Mouse (Mus musculus) thymus, postnatal 25 days (tissue): Measurements from ENCODE around the gene Gab2.

Source experiments
- DNase-seq: peaks from one replicate; pipeline ENCODE4 v3.0.0; 2022

Gene Gab2

DNA sequence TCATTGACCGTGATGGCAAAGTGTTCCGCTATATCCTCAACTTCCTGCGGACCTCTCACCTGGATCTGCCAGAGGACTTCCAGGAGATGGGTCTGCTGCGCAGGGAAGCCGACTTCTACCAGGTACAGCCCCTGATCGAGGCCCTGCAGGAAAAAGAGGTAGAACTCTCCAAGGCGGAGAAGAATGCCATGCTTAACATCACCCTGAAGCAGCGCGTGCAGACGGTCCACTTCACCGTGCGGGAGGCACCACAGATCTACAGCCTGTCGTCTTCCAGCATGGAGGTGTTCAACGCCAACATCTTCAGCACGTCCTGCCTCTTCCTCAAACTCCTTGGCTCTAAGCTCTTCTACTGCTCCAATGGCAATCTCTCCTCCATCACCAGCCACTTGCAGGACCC lies 266.1 kb downstream of the Gab2 start:
- no peak for DNase-seq

- DNase-seq, result no peak
Observed at GRCm38 (mm10) chr7:97348318-97348717, 266.9 kb downstream of the Gab2 start.

- DNase-seq, result no peak
Observed at GRCm38 (mm10) chr7:97348836-97349235, 267.4 kb downstream of the Gab2 start.

GRCm38 (mm10) chr7:97349438-97349837 lies 268.1 kb downstream of the Gab2 start:
- no peak for DNase-seq

- no peak for DNase-seq
Observed at GRCm38 (mm10) chr7:97350891-97351290, 269.5 kb downstream of the Gab2 start.

DNA sequence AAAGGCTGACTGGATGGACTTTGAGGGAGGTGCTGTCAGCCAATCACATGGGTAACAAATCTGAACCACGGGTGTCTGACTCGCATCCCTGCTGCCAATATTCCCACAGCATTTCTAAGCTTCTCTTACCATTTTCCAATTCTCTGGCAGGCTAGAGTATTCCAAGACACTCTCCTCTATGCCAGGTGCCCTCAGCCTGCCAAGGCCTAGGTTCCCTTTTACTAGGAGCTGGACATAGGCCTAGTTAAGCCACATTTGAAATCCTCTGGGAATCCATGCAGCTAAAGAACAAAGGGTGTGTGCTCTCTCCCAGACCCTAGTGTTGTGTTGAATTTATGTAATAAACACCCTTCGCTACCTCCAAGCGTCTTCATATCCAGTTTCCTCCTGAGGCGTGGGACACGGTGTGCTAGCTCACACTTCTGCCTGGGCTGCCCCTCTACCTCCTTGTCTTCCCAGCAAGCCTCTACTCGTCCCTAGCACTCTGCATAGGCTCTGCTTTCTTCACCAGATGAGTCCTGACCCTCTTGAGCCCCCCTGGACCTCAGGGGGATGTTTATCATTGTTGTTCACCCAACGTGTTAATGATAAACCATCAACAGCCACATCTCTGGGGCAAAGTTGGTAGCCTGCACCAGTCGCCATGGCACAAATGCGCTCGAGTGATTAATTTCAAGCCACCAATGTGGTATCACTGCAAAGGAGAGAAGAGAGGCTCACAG lies 270.6 kb downstream of the Gab2 start:
- no peak for DNase-seq

DNA sequence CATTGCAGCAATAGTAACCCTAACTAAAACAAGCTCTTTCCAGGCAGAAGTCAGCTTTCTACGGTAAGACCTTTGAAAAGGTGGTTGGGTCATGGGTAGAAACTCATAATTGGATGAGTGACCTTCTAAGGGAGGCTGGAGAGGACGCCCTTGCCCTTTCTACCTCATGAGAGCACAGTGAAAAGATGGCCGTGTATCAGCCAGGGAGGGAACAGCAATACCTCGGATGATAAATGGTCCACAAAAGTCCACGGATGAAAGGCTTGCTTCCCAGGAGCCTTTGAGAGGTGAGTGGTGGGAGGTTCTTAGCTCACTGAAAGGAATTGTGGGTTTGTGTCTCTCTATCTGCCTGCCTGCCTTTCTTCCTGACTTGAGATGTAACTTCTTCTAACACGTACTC lies 272.0 kb downstream of the Gab2 start:
- no peak for DNase-seq

- DNase-seq, result no peak
Observed at GRCm38 (mm10) chr7:97355068-97355841, 273.9 kb downstream of the Gab2 start.

DNA sequence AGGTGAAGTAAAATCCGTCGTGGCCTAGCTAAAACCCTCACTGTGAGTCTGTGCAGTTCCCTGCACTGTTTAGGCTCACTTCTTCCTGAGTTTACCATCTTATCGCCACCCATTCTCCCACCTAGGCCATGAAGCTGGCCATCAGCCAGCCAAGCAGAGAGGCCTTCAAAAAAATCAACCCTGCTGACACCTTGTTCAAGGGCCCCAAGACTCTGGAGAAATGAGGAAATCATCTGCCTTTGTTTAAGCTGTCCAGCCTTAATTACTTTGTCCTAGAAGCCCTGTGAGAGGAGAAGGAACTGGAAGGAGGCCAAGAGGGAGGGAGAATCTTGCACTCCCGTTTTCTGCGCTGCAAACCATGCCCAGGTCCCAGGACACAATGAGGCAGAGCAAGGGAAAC lies 274.9 kb downstream of the Gab2 start:
- DNase-seq, result no peak

DNA sequence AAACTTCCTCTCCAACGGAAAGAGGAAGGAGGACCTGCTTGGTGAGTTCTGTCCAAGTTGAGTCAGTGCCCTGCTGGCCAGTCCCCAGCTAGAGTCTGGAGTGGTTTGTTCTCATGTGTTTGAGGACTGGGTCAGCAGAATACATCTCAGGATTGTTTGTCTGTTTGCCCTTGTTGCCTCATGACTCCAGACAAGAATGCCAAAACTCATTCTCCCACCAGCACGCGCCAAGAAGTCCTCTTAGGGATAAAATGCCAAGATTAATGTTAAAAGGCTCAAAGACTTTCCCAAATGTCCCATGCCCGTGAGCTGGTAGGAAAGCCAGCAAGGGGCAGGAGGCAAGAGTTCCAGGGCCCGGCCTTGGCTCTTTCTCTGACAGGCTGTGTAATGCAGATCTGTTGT lies 275.5 kb downstream of the Gab2 start:
- DNase-seq, result no peak

- DNase-seq, result no peak
Observed at GRCm38 (mm10) chr7:97357840-97358239, 276.5 kb downstream of the Gab2 start.

DNA sequence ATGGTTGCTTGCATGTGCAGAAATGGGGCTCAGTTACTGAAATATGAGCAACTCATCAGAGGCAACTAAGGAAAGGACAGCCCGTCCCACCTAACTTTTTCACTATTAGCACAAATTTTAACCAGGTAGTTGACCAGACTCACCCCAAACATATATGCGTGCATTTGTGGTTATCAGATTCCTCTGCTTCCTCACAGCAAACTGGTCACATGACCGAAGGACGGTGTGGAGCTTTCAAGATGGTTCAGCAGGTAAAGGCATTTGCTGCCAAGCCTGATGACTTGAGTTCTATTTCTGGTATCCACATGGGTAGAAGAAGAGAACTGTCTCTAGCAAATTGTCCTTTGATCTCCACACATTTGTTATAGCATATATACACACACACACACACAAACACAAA lies 277.0 kb downstream of the Gab2 start:
- no peak for DNase-seq
